Mouse (Mus musculus) liver, embryonic 11.5 days (tissue): Measurements from ENCODE around the gene Alyref. TPM values are rescaled to one million over a fixed set of nuclear protein-coding genes. Genes with fewer than 3 reads are reported as not detected.

Experiments used
- ATAC-seq: fragments of 200-750 bp; cut with Nextera tagmentation; replicated peaks from 2 replicates; pipeline ENCODE4 v1.8.0; 2017; ENCODE audit warnings: moderate number of reproducible peaks, mild to moderate bottlenecking, moderate TSS enrichment, moderate library complexity; ENCODE audit not compliant: low FRiP score
- DNase-seq: peaks from one replicate; pipeline ENCODE4 v3.0.0-alpha.2; 2017; ENCODE audit warnings: low spot score
- H3K27ac ChIP-seq: fragments of 300-500 bp; sonication (generic); 2 replicates; pipeline ENCODE4 v1.5.1; 2014; ENCODE audit warnings: mild to moderate bottlenecking, low read depth, low read length, control low read depth
- H3K27me3 ChIP-seq: fragments of 300-500 bp; sonication (generic); replicated peaks from 2 replicates; pipeline ENCODE4 v1.6.1; 2014; ENCODE audit warnings: low read length, mixed read lengths; ENCODE audit not compliant: control insufficient read depth, insufficient read depth
- H3K36me3 ChIP-seq: fragments of 300-500 bp; sonication (generic); 2 replicates; pipeline ENCODE4 v1.6.1; 2014; ENCODE audit warnings: mild to moderate bottlenecking, low read length, moderate library complexity, mixed read lengths; ENCODE audit not compliant: control insufficient read depth, insufficient read depth
- H3K4me1 ChIP-seq: fragments of 300-500 bp; sonication (generic); replicated peaks from 2 replicates; pipeline ENCODE4 v1.6.1; 2014; ENCODE audit warnings: low read length, mixed read lengths; ENCODE audit not compliant: control insufficient read depth, insufficient read depth
- H3K4me2 ChIP-seq: fragments of 300-500 bp; sonication (generic); 2 replicates; pipeline ENCODE4 v1.6.1; 2014; ENCODE audit warnings: mild to moderate bottlenecking, control low read depth, moderate library complexity
- H3K4me3 ChIP-seq: fragments of 300-500 bp; sonication (generic); 2 replicates; pipeline ENCODE4 v1.5.1; 2014; ENCODE audit warnings: low read depth, low read length, control low read depth
- H3K9ac ChIP-seq: fragments of 300-500 bp; sonication (generic); 2 replicates; pipeline ENCODE4 v1.6.1; 2014; ENCODE audit warnings: low read depth, low read length, control low read depth
- H3K9me3 ChIP-seq: fragments of 300-500 bp; sonication (generic); 2 replicates; pipeline ENCODE4 v1.6.1; 2016; ENCODE audit warnings: low read length, inconsistent platforms, mixed read lengths; ENCODE audit not compliant: control insufficient read depth
- WGBS: fragments of 180-500 bp; shearing (Covaris S2); extraction: QIAGEN DNeasy Blood & Tissue Kit; methylation state at CpG from one replicate; pipeline ENCODE4 v1.1.7; 2014; 5-methylcytosine and 5-hydroxymethylcytosine counted together
- polyA plus RNA-seq: library from polyadenylated mRNA; unstranded; fragments of >200 nt; fragmentation: Nextera tagmentation; extraction: Ambion mirVana; gene quantifications from 2 replicates; pipeline ENCODE4 v1.2.1, GENCODE M21; 2014

Alyref gene
- polyA plus RNA-seq, 1 experiment from 2014 or later, result 601 TPM

DNA sequence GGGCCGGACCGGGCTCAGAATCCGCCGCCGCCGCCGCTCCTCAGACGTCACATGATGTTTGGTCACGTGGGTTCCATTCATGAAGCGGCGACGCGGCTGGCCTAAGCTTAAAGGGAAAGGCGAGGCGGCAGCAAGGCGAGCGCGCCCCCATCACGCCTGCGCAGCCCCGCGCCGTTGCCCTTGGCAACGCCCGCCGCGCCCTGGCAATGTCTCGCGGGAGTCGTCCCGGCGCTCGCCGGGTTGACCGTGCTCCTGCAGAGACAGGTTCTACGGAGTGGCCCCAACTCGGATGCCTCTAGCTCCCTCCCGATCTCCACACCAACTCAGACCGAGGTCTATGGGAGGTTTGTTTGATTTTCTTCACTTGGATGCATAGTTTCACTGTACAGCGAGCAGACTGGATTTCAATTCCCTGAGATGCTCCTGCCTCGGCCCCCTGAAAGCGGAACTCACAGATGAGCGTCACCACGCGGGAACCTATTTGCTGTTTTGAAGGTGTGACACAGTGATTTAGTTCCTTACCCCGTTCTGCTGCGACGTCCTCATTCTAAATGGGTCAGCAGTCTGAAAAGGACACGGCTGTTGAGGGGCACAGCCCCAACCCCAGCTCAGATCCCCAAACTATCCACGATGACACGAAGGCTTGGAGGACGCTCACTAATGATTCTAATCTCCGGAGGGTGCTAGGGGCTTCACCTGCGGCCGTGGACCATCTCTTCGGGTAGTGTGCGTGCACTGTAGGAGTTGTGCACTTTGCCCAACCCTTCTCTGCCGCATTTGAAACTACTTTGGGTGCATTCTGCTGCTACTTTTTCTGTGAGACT, 35.6 kb upstream of the Alyref start, which contains the start of gene Mafg:
Mafg (minus strand) TSS at position 81 of the 824 bp plus-strand sequence.
- H3K27ac ChIP-seq, result peak within 1 kb of the TSS; percentile 94
- WGBS, result 8% methylated on average over 58 of the region's 58 CpGs
- H3K4me1 ChIP-seq, result peaks cover 44% of the 10 kb centered on the region
- H3K9ac ChIP-seq, result peak within 1 kb of the TSS; percentile 92
- no peaks in the 10 kb centered on the region for H3K9me3 ChIP-seq
- no peaks in the 10 kb centered on the region for H3K27me3 ChIP-seq
- peak within 1 kb of the TSS; percentile 78 for H3K4me3 ChIP-seq
- peak; percentile 93 for DNase-seq
- ATAC-seq, result peak; percentile 86
- H3K4me2 ChIP-seq, result peak within 1 kb of the TSS; percentile 95
- H3K36me3 ChIP-seq, result peaks cover 6% of the 10 kb centered on the region; the same call in 1 of the 2 replicates

DNA sequence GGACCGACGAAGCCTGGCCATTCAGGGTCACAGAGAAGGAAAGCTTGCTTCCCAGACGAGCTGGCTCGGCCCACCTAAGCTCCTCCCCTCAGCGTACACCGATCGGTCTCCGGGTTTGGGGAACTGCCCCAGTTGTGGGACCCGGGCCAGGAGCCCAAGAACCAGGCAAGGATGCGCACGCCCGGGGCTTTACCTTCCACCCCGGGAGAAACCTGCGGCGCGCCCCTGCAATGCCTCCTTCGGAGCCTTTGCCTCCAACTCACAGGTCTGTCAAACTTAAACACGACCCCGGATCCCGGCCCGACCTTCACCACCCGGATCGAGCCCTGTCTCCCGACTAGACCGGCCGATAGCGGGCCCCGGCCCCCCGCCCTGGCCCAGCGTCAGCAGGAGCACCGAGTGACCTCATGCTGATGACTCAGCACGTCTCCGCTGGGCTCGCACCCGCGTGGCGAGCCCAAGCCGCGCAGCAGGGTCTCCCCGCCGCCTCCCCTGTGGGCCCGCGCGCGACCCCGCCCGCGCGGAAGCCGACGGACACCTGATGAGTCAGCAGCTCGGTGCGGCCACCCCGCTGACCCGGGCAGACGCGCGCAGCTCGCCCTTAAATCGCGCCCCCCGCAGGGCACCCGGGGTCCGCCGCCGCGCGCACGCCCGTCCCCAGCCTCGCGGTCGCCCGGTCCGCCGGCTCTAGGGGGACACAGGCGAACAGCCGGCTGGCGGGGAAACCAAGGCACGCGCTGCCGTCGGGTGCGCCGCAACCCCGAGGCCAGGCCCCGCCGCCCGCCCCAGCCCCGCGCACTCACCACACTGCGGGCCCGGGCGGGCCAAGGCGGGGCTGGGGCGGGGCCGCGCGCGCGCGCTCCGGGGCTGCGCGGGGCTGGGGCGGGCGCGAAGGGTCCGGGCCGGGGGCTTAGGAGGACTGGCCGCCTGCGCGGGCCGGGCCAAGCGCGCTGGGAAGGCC, 34.7 kb upstream of the Alyref start:
- under 1% methylated on average over 97 of the region's 116 CpGs for WGBS
- peak overlapping the region; percentile 94 for H3K27ac ChIP-seq
- peak overlapping the region; percentile 95 for H3K4me2 ChIP-seq
- DNase-seq (peak; percentile 79), ATAC-seq (peak; percentile 79)
- peaks cover 50% of the 10 kb centered on the region for H3K4me1 ChIP-seq
- H3K4me3 ChIP-seq, result peak overlapping the region; percentile 78
- H3K9me3 ChIP-seq, result no peaks in the 10 kb centered on the region
- peak overlapping the region; percentile 92 for H3K9ac ChIP-seq
- H3K27me3 ChIP-seq, result no peaks in the 10 kb centered on the region
- peaks cover 9% of the 10 kb centered on the region; the same call in 1 of the 2 replicates for H3K36me3 ChIP-seq

DNA sequence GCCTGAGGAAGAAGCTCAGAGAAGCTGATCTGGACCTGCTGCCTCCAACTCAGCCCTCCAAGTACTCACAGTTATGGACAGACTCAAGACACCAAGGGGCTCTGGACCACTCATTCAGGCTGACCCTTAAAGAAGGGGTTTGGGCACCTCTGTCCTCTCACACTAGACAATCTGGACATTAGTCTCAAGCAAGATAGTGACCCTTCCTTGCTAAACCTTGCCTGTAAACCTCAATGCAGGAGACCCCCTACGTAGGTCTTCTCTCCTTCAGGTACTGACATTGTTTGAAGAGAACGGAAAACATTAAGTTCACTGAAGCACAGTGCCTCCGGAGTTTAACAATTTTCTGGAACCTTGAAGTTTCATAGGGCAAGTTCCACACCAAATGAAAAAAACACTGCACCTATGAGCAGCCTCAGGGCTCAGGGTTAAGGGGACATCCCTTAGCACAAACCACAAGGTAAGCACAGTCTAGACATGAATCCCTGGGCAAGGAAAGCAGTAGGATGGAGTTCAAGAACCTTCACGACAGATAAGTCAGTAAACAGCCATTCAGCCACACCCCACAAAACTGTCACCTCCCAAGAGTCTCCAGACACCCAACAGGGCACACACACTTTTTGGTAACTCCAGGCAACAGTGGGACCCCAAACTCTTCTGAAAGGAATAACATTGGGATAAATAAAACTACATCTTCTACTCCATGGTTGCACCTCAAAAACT, 33.7 kb upstream of the Alyref start:
- Histone ChIP-seq H3K4me2 (peak overlapping the region; percentile 95), H3K27me3 (no peaks in the 10 kb centered on the region), H3K9ac (peak overlapping the region; percentile 92), H3K4me1 (peaks cover 56% of the 10 kb centered on the region), H3K4me3 (peak overlapping the region; percentile 78), H3K36me3 (peaks cover 13% of the 10 kb centered on the region; the same call in 1 of the 2 replicates), H3K9me3 (no peaks in the 10 kb centered on the region), H3K27ac (peak overlapping the region; percentile 94)
- DNase-seq (no peak), ATAC-seq (0 out of 2 replicates have a peak, but pooled peaks have one; percentile 21)
- 43% methylated on average over 4 of the region's 4 CpGs for WGBS

DNA sequence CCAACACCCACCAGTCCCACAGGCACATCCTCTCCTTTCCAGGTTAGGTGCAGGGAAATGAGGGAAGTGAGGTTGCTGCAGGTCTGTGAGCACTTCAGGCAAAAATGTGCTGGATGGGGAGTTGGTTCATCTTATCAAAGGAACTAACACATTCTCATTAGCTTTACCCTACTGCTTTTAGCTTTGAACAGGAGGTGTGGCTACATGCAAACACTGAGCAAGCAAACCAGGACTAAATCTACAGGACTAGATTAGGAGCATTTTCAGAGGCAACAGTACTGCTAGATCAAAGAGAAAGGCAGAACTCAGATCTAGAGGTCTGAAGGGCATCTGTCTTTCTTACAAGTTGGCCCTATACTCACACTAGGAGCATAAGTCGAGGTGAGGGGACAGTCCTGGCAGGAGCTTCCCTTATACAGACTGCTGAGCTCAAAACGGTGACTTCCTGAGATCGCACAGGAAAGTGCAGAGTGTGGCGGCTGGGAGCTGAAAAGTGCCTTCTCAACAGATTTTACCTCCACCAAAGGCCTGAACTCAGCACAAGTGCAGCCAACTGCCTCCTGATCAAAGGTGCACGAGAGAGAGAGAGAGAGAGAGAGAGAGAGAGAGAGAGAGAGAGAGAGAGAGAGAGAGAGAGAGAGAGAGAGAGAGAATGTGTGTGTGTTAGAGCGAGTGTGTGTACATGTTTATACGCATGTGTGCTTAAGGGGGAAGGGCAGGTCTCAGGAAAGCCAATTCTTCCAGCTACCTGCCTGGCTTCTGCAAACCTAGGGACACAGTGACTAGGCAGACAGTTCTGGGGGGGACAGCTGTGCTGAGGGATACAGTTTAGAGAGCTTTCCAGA, 32.9 kb upstream of the Alyref start:
- H3K9ac ChIP-seq, result peak overlapping the region; percentile 92
- H3K4me2 ChIP-seq, result peak overlapping the region; percentile 95
- no peaks in the 10 kb centered on the region for H3K27me3 ChIP-seq
- peaks cover 11% of the 10 kb centered on the region; the same call in 1 of the 2 replicates for H3K36me3 ChIP-seq
- H3K4me1 ChIP-seq, result peaks cover 63% of the 10 kb centered on the region
- H3K4me3 ChIP-seq, result peak overlapping the region; percentile 78
- no peaks in the 10 kb centered on the region for H3K9me3 ChIP-seq
- ATAC-seq, result no peak
- peak overlapping the region; percentile 94 for H3K27ac ChIP-seq
- WGBS, result 22% methylated on average over 6 of the region's 7 CpGs
- DNase-seq, result no peak

DNA sequence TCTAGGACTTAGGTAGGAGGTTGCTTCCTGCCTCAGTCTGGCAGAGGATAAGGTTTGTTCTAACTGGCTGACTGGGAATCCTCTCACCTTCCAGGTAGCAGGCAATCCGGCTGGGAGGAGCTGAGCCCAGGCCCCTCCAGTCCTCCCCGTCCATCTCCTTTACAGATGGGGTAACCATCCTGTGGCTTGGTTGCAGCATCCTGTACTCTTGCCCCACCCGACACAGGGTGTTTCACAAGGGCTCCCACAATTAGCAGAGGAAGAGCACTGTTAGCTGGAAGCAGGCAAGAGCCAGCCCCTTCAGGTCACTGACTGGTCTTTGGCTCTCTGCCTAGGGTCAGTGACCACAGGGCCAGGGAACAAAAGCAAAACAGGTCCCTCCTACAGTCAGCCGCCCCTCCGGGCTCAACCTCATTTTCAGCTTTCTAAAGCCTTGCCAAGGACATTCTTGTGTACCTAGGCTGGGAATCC, 32.3 kb upstream of the Alyref start:
- H3K27me3 ChIP-seq, result no peaks in the 10 kb centered on the region
- H3K4me1 ChIP-seq, result peaks cover 68% of the 10 kb centered on the region
- peak overlapping the region; percentile 92 for H3K9ac ChIP-seq
- ATAC-seq, result no peak
- H3K36me3 ChIP-seq, result peaks cover 11% of the 10 kb centered on the region; the same call in 1 of the 2 replicates
- 37% methylated on average over 5 of the region's 5 CpGs for WGBS
- H3K4me3 ChIP-seq, result peak overlapping the region; percentile 78
- peak overlapping the region; percentile 95 for H3K4me2 ChIP-seq
- peak overlapping the region; percentile 94 for H3K27ac ChIP-seq
- no peaks in the 10 kb centered on the region for H3K9me3 ChIP-seq
- no peak for DNase-seq

DNA sequence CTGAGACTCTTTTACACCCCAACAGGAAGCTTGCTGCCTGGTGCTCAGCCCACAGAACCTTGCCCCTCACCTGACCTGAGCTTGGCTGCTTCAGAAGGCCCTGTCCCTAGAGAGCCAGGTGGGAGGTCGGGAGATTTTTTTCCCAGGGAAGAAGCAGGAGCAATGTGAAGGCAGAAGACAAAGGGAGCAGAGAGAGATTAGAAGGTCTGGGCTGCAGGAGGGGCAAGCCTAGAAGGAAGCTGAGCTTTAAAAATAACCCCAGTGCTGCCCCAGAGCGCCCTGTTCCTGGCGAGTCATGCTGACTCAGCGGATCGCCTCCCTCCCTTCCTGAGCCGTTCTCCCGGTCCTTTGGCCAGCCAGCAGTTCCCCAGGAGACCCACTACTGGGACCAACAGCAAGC, 31.7 kb upstream of the Alyref start:
- 21% methylated on average over 7 of the region's 7 CpGs for WGBS
- peak overlapping the region; percentile 92 for H3K9ac ChIP-seq
- no peak for DNase-seq
- 0 out of 2 replicates have a peak, but pooled peaks have one; percentile 14 for ATAC-seq
- peak overlapping the region; percentile 95 for H3K4me2 ChIP-seq
- H3K27ac ChIP-seq, result peak overlapping the region; percentile 94
- peak overlapping the region; percentile 78 for H3K4me3 ChIP-seq
- no peaks in the 10 kb centered on the region for H3K27me3 ChIP-seq
- peaks cover 73% of the 10 kb centered on the region for H3K4me1 ChIP-seq
- peaks cover 11% of the 10 kb centered on the region; the same call in 1 of the 2 replicates for H3K36me3 ChIP-seq
- no peaks in the 10 kb centered on the region for H3K9me3 ChIP-seq

DNA sequence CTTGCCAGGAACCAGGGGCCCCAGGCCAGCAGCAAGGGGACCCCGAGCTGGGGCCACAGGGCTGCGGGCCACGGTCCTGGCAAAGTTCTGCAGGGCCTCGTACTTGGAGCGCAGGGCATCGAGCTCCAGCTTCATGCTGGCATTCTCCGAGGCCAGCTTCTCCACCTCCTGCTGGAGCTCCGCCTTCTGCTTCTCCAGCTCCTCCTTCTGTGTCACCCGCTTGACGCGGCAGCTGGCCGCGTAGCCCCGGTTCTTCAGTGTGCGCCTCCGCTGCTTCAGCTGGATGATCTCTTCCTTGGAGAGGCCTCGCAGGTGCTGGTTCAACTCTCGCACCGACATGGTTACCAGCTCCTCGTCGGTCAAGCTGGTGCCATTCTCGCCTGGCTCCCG, 31.2 kb upstream of the Alyref start:
- no peaks in the 10 kb centered on the region for H3K9me3 ChIP-seq
- H3K27me3 ChIP-seq, result no peaks in the 10 kb centered on the region
- peak overlapping the region; percentile 78 for H3K4me3 ChIP-seq
- H3K9ac ChIP-seq, result peak overlapping the region; percentile 92
- no peak for DNase-seq
- WGBS, result 55% methylated on average over 23 of the region's 23 CpGs
- H3K36me3 ChIP-seq, result peaks cover 11% of the 10 kb centered on the region; the same call in 1 of the 2 replicates
- peak overlapping the region; percentile 95 for H3K4me2 ChIP-seq
- peaks cover 72% of the 10 kb centered on the region for H3K4me1 ChIP-seq
- peak overlapping the region; percentile 94 for H3K27ac ChIP-seq
- no peak for ATAC-seq
